Mouse (Mus musculus) heart, adult 8-10 months (tissue): ENCODE measurements around the gene Gm5725. TPM values are rescaled to one million over a fixed set of nuclear protein-coding genes. Genes with fewer than 3 reads are reported as not detected.
"Not testable (repeated sequence)": the region's sequence is repeated elsewhere in the genome, so short reads cannot be mapped to it uniquely, and the experiment has no call there.

ENCODE experiments used
- DNase-seq: peaks from one replicate; pipeline ENCODE4 v3.0.0; 2022; ENCODE audit warnings: low spot score
- total RNA-seq, 4 experiments: library from RNA; stranded (reverse); gene quantifications; 2 replicates each; pipeline ENCODE4 v1.2.4; 2022

Gm5725 gene
- total RNA-seq, result not detected

DNA sequence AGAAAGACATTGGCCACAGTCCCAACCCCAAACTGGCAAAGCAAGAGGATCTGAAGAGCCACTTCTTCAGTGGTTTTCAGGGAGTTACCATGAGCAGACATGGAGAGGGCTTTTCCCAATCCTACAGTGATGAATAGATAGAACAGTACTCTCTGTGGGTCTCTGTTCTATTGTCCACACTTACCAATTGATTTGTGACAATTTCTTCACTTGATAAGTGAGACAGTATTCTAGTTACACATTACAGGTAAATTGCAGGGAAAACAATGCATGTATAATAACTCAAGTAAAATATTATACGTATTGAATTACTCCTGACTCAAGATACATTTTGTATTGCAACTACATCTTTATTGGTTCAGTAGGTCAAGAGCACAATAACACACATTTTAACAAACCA is at the start of gene Gm5725:
Gm5725 (minus strand) TSS at position 101 of the 400 bp plus-strand sequence.
- not testable (repeated sequence) for DNase-seq

DNA sequence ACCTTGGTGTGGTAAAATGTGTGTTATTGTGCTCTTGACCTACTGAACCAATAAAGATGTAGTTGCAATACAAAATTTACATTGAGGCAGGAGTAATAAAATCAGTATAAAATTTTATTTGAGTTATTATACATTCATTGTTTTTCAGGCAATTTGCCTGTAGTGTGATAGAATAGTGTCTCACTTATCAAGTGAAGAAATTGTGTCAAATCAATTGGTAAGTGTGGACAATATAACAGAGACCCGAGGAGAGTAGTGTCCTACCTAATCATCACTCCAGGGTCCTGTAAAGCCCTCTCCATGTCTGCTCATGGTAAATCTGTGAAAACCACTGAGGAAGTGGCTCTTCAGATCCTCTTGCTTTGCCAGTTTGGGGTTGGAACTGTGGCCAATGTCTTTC is 12.0 kb downstream of the Gm5725 start, which contains the start of gene Vmn1r135:
Vmn1r135 (plus strand) TSS at position 301 of the 400 bp plus-strand sequence.
- DNase-seq, result not testable (repeated sequence)

DNA sequence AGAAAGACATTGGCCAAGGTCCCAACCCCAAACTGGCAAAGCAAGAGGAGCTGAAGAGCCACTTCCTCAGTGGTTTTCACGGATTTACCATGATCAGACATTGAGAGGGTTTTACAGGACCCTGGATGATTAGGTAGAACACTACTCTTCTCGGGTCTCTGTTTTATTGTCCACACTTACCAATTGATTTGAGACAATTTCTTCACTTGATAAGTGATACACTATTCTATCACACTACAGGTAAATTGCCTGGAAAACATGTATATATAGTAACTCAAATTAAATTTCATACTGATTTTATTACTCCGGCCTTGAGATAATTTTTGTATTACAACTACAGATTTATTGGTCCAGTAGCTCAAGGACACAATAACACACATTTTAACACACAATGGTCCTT is 47.4 kb downstream of the Gm5725 start, which contains the start of gene Gm4177:
Gm4177 (minus strand) TSS at position 101 of the 400 bp plus-strand sequence.
- DNase-seq, result not testable (repeated sequence)

Other genes with a start within 250 kb of the Gm5725 start
- not detected for gene Vmn1r132, start 230.2 kb downstream of the Gm5725 start, total RNA-seq
- gene Gm4175, start 82.8 kb downstream of the Gm5725 start, total RNA-seq, result not detected
- gene Gm4177, start 47.5 kb downstream of the Gm5725 start, total RNA-seq, result not detected
- gene Vmn1r135, start 11.9 kb downstream of the Gm5725 start, total RNA-seq, result not detected
- gene Gm5891, start 77.0 kb upstream of the Gm5725 start, total RNA-seq, result not detected
- gene Vmn1r137, start 150.3 kb upstream of the Gm5725 start, total RNA-seq, result not detected
- not detected for gene Vmn1r138, start 184.6 kb upstream of the Gm5725 start, total RNA-seq
- not detected for gene Gm6176, start 212.0 kb upstream of the Gm5725 start, total RNA-seq
- gene Vmn1r139, start 224.8 kb upstream of the Gm5725 start, total RNA-seq, result not detected